Mouse (Mus musculus): ENCODE results near the gene Epha10. TPM values are rescaled to one million over a fixed set of nuclear protein-coding genes. Genes with fewer than 3 reads are reported as not detected.

The Epha10 gene
- polyA plus RNA-seq, 1 experiment from 2014 or later = 17.0 TPM

GRCm38 (mm10) chr4:124950181-124951035 is 69.7 kb downstream of the Epha10 start:
- H3K36me3 ChIP-seq (ENCODE audit: control insufficient read depth, insufficient read depth, low read length) = no peaks in the 10 kb centered on the region
- H3K27me3 ChIP-seq (ENCODE audit: control insufficient read depth, insufficient read depth, low read depth, low read length) = no peaks in the 10 kb centered on the region
- H3K4me3 ChIP-seq (ENCODE audit: low read depth, low read length) = no peak overlapping the region
- no peak for ATAC-seq
- H3K4me1 ChIP-seq (ENCODE audit: control insufficient read depth, insufficient read depth, low read length) = no peaks in the 10 kb centered on the region
- WGBS = 85% methylated on average over 21 of the region's 21 CpGs
- no peak overlapping the region for H3K27ac ChIP-seq (ENCODE audit: low read length)
- H3K9me3 ChIP-seq (replicated peaks; ENCODE audit: control insufficient read depth, low read length, poor library complexity, severe bottlenecking) = no peaks in the 10 kb centered on the region
- no peak overlapping the region for H3K4me2 ChIP-seq (ENCODE audit: low read length)
- no peak overlapping the region for H3K9ac ChIP-seq (ENCODE audit: low read depth, low read length)

GRCm38 (mm10) chr4:124951036-124951433 is 70.3 kb downstream of the Epha10 start:
- no peak for ATAC-seq
- no peak overlapping the region for H3K4me3 ChIP-seq (ENCODE audit: low read depth, low read length)
- H3K4me2 ChIP-seq (ENCODE audit: low read length) = no peak overlapping the region
- no peaks in the 10 kb centered on the region for H3K27me3 ChIP-seq (ENCODE audit: control insufficient read depth, insufficient read depth, low read depth, low read length)
- no peaks in the 10 kb centered on the region for H3K4me1 ChIP-seq (ENCODE audit: control insufficient read depth, insufficient read depth, low read length)
- no peak overlapping the region for H3K9ac ChIP-seq (ENCODE audit: low read depth, low read length)
- no peak overlapping the region for H3K27ac ChIP-seq (ENCODE audit: low read length)
- 48% methylated on average over 10 of the region's 10 CpGs for WGBS
- H3K9me3 ChIP-seq (replicated peaks; ENCODE audit: control insufficient read depth, low read length, poor library complexity, severe bottlenecking) = no peaks in the 10 kb centered on the region
- H3K36me3 ChIP-seq (ENCODE audit: control insufficient read depth, insufficient read depth, low read length) = no peaks in the 10 kb centered on the region

DNA sequence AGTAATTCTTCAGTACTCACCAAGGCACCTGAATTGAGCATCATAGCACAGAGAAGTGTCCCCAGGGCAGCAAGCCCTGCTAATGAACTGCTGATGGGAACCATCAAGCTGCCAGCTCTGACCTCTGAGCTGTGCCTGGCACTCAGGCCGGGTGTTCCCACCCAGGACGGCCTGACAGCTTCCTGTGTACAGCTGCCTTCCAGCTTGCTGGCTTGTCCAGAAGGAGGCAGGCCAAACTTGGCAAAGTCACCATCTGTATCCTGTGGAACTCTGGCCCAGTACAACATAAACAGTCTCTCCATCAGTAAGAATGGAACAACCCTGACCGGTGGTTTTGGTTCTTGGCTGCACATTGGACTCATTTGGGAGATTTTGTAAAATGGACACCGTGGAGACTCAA is 72.8 kb downstream of the Epha10 start:
- 80% methylated on average over 4 of the region's 4 CpGs for WGBS
- H3K9me3 ChIP-seq (replicated peaks; ENCODE audit: control insufficient read depth, low read length, poor library complexity, severe bottlenecking) = no peaks in the 10 kb centered on the region
- H3K27ac ChIP-seq (ENCODE audit: low read length) = no peak overlapping the region
- no peak overlapping the region for H3K4me2 ChIP-seq (ENCODE audit: low read length)
- H3K4me1 ChIP-seq (ENCODE audit: control insufficient read depth, insufficient read depth, low read length) = no peaks in the 10 kb centered on the region
- no peak overlapping the region for H3K4me3 ChIP-seq (ENCODE audit: low read depth, low read length)
- no peak overlapping the region for H3K9ac ChIP-seq (ENCODE audit: low read depth, low read length)
- ATAC-seq = no peak
- H3K36me3 ChIP-seq (ENCODE audit: control insufficient read depth, insufficient read depth, low read length) = no peaks in the 10 kb centered on the region
- H3K27me3 ChIP-seq (ENCODE audit: control insufficient read depth, insufficient read depth, low read depth, low read length) = no peaks in the 10 kb centered on the region

- no peak for ATAC-seq
- no peaks in the 10 kb centered on the region for H3K4me1 ChIP-seq (ENCODE audit: control insufficient read depth, insufficient read depth, low read length)
- no peaks in the 10 kb centered on the region for H3K36me3 ChIP-seq (ENCODE audit: control insufficient read depth, insufficient read depth, low read length)
- H3K9ac ChIP-seq (ENCODE audit: low read depth, low read length) = no peak overlapping the region
- H3K4me3 ChIP-seq (ENCODE audit: low read depth, low read length) = no peak overlapping the region
- WGBS = 77% methylated on average over 2 of the region's 2 CpGs
- H3K4me2 ChIP-seq (ENCODE audit: low read length) = no peak overlapping the region
- no peak overlapping the region for H3K27ac ChIP-seq (ENCODE audit: low read length)
- no peaks in the 10 kb centered on the region for H3K27me3 ChIP-seq (ENCODE audit: control insufficient read depth, insufficient read depth, low read depth, low read length)
- H3K9me3 ChIP-seq (replicated peaks; ENCODE audit: control insufficient read depth, low read length, poor library complexity, severe bottlenecking) = no peaks in the 10 kb centered on the region
Measured at GRCm38 (mm10) chr4:124957284-124957683, 76.6 kb downstream of the Epha10 start.

- H3K9ac ChIP-seq (ENCODE audit: low read depth, low read length) = no peak overlapping the region
- WGBS = 72% methylated on average over 11 of the region's 11 CpGs
- H3K9me3 ChIP-seq (replicated peaks; ENCODE audit: control insufficient read depth, low read length, poor library complexity, severe bottlenecking) = no peaks in the 10 kb centered on the region
- no peaks in the 10 kb centered on the region for H3K36me3 ChIP-seq (ENCODE audit: control insufficient read depth, insufficient read depth, low read length)
- no peaks in the 10 kb centered on the region for H3K4me1 ChIP-seq (ENCODE audit: control insufficient read depth, insufficient read depth, low read length)
- no peak overlapping the region for H3K4me2 ChIP-seq (ENCODE audit: low read length)
- no peak overlapping the region for H3K27ac ChIP-seq (ENCODE audit: low read length)
- H3K27me3 ChIP-seq (ENCODE audit: control insufficient read depth, insufficient read depth, low read depth, low read length) = no peaks in the 10 kb centered on the region
- no peak overlapping the region for H3K4me3 ChIP-seq (ENCODE audit: low read depth, low read length)
- ATAC-seq = no peak
Measured at GRCm38 (mm10) chr4:124959062-124959461, 78.4 kb downstream of the Epha10 start.

GRCm38 (mm10) chr4:124960940-124961339 is 80.2 kb downstream of the Epha10 start:
- 95% methylated on average over 11 of the region's 11 CpGs for WGBS

DNA sequence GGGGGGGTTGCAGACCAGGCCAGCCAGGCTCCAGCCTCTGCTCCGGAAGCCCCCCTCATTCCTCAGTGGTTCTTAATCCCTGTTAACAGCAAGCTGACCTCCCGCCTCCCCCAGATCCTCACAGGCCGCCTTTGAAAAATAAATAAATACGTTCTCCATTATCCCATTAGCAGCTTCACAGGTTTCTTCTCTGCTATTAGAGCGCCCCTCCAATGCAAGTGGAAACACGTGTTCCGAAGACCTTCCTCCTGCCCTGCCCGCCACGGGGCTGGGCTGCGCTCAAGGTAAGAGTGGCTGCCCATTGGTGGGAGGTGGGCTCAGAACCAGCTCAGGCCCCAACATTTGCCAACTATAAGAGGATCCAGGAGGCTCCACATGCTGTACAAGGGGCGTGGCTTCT is 81.9 kb downstream of the Epha10 start:
- H3K36me3 ChIP-seq (ENCODE audit: control insufficient read depth, insufficient read depth, low read length) = no peaks in the 10 kb centered on the region
- ATAC-seq = no peak
- 59% methylated on average over 11 of the region's 11 CpGs for WGBS
- H3K27ac ChIP-seq (ENCODE audit: low read length) = no peak overlapping the region
- peaks cover 4% of the 10 kb centered on the region; the same call in 1 of the 2 replicates for H3K4me1 ChIP-seq (ENCODE audit: control insufficient read depth, insufficient read depth, low read length)
- no peak overlapping the region for H3K4me2 ChIP-seq (ENCODE audit: low read length)
- H3K9ac ChIP-seq (ENCODE audit: low read depth, low read length) = no peak overlapping the region
- no peaks in the 10 kb centered on the region for H3K9me3 ChIP-seq (replicated peaks; ENCODE audit: control insufficient read depth, low read length, poor library complexity, severe bottlenecking)
- H3K27me3 ChIP-seq (ENCODE audit: control insufficient read depth, insufficient read depth, low read depth, low read length) = no peaks in the 10 kb centered on the region
- H3K4me3 ChIP-seq (ENCODE audit: low read depth, low read length) = no peak overlapping the region

More at GRCm38 (mm10) chr4:124960940-124961339, 80.2 kb downstream of the Epha10 start:
- no peak overlapping the region for H3K9ac ChIP-seq (ENCODE audit: low read depth, low read length)
- ATAC-seq = no peak
- H3K36me3 ChIP-seq (ENCODE audit: control insufficient read depth, insufficient read depth, low read length) = no peaks in the 10 kb centered on the region
- no peak overlapping the region for H3K27ac ChIP-seq (ENCODE audit: low read length)
- H3K4me3 ChIP-seq (ENCODE audit: low read depth, low read length) = no peak overlapping the region
- no peak overlapping the region for H3K4me2 ChIP-seq (ENCODE audit: low read length)
- H3K9me3 ChIP-seq (replicated peaks; ENCODE audit: control insufficient read depth, low read length, poor library complexity, severe bottlenecking) = no peaks in the 10 kb centered on the region
- H3K27me3 ChIP-seq (ENCODE audit: control insufficient read depth, insufficient read depth, low read depth, low read length) = no peaks in the 10 kb centered on the region
- H3K4me1 ChIP-seq (ENCODE audit: control insufficient read depth, insufficient read depth, low read length) = peaks cover 4% of the 10 kb centered on the region; the same call in 1 of the 2 replicates

GRCm38 (mm10) chr4:124964912-124965599 is 84.4 kb downstream of the Epha10 start:
- Histone ChIP-seq H3K4me1 (ENCODE audit: control insufficient read depth, insufficient read depth, low read length) (peaks cover 4% of the 10 kb centered on the region; the same call in 1 of the 2 replicates), H3K36me3 (ENCODE audit: control insufficient read depth, insufficient read depth, low read length) (no peaks in the 10 kb centered on the region), H3K9ac (ENCODE audit: low read depth, low read length) (no peak overlapping the region), H3K9me3 (replicated peaks; ENCODE audit: control insufficient read depth, low read length, poor library complexity, severe bottlenecking) (no peaks in the 10 kb centered on the region), H3K27ac (ENCODE audit: low read length) (no peak overlapping the region), H3K27me3 (ENCODE audit: control insufficient read depth, insufficient read depth, low read depth, low read length) (no peaks in the 10 kb centered on the region), H3K4me2 (ENCODE audit: low read length) (no peak overlapping the region), H3K4me3 (ENCODE audit: low read depth, low read length) (no peak overlapping the region)
- peak; percentile 60; the same call in 1 of the 2 replicates for ATAC-seq
- 5% methylated on average over 8 of the region's 8 CpGs for WGBS
